Mouse (Mus musculus) kidney, adult 2 months (tissue): ENCODE measurements around the gene Midn. TPM values are rescaled to one million over a fixed set of nuclear protein-coding genes. Genes with fewer than 3 reads are reported as not detected.

Experiments used
- DNase-seq: peaks from one replicate; pipeline ENCODE4 v3.0.0; 2021
- H3K27ac ChIP-seq: fragments of 200-500 bp; 2 replicates; pipeline ENCODE4 v1.5.1; 2012; ENCODE audit warnings: low read depth, low read length, control low read depth, inconsistent platforms; ENCODE audit not compliant: insufficient read depth
- H3K27me3 ChIP-seq: fragments of 200-500 bp; replicated peaks from 2 replicates; pipeline ENCODE4 v1.6.1; 2012; ENCODE audit warnings: mild to moderate bottlenecking, moderate library complexity, low read length, inconsistent platforms; ENCODE audit not compliant: control insufficient read depth, insufficient read depth
- H3K36me3 ChIP-seq: fragments of 200-500 bp; 2 replicates; pipeline ENCODE4 v1.6.1; 2012; ENCODE audit warnings: mild to moderate bottlenecking, moderate library complexity, low read length, inconsistent platforms; ENCODE audit not compliant: control insufficient read depth, insufficient read depth
- H3K4me1 ChIP-seq: fragments of 200-500 bp; 2 replicates; pipeline ENCODE4 v1.6.1; 2011; ENCODE audit warnings: low read length; ENCODE audit not compliant: control insufficient read depth, insufficient read depth
- H3K4me3 ChIP-seq: fragments of 200-500 bp; 2 replicates; pipeline ENCODE4 v1.5.1; 2011; ENCODE audit warnings: mild to moderate bottlenecking, low read depth, low read length, control low read depth; ENCODE audit not compliant: insufficient read depth
- CTCF ChIP-seq: fragments of 200-500 bp; conservative IDR thresholded peaks from 2 replicates; pipeline ENCODE4 v1.5.1; 2011; ENCODE audit warnings: low read depth, mild to moderate bottlenecking, control low read depth, low read length, moderate library complexity, mixed read lengths; ENCODE audit not compliant: insufficient read depth, insufficient read length
- POLR2A ChIP-seq: fragments of 200-500 bp; IDR thresholded peaks from one replicate; pipeline ENCODE4 v1.6.1; 2011; ENCODE audit warnings: low read depth, low read length, control low read depth
- WGBS: fragments of 180-500 bp; shearing (Covaris S2); methylation state at CpG from one replicate; pipeline ENCODE4 v1.1.7; 2018; 5-methylcytosine and 5-hydroxymethylcytosine counted together
- polyA plus RNA-seq: library from polyadenylated mRNA; depleted of rRNA; stranded (reverse); fragments of >200 nt; gene quantifications from 2 replicates; pipeline ENCODE4 v1.2.3, GENCODE M21; 2012; rRNA removed

Gene Midn
- polyA plus RNA-seq, 1 experiment, result 67.0 TPM

DNA sequence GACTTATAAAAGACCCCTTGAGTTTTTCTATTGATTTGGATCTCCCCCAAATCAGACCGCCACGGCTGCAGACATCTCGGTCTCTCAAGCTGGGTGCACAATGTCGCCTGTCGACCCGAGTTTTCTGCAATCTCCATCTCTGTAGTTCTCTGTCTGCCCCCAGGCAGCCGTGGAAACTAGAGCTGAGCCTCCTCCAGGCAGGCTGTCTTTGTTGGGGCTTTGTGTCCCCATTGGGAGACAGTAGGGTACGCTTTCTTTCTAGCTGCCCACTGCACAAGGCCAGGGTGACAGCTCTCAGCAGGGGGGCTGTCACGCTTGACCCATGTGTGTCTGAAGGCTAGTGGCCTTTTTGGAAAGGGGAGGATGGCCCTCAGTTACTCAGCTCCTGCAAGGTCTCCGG lies 59.6 kb downstream of the Midn start:
- H3K4me1 ChIP-seq, result no peaks in the 10 kb centered on the region
- H3K27ac ChIP-seq, result no peak overlapping the region
- no peaks in the 10 kb centered on the region for H3K36me3 ChIP-seq
- H3K4me3 ChIP-seq, result no peak overlapping the region
- no peaks in the 10 kb centered on the region for H3K27me3 ChIP-seq
- no peak for DNase-seq
- 85% methylated on average over 10 of the region's 10 CpGs for WGBS
- TF ChIP-seq CTCF, result no peak
- TF ChIP-seq POLR2A, result no peak

Other genes with a start within 250 kb of the Midn start
- gene Med16, start 239.3 kb upstream of the Midn start, polyA plus RNA-seq, result 57.1 and 75.4 TPM in 2 replicates
- gene Gm26602, start 237.4 kb upstream of the Midn start, polyA plus RNA-seq, result not detected in 2 replicates
- gene Kiss1r, start 231.3 kb upstream of the Midn start, polyA plus RNA-seq, result 5.6 and 9.2 TPM in 2 replicates
- 146 and 154 TPM in 2 replicates for gene R3hdm4, start 227.1 kb upstream of the Midn start, polyA plus RNA-seq
- 6.7 and 8.1 TPM in 2 replicates for gene Arid3a, start 221.2 kb upstream of the Midn start, polyA plus RNA-seq
- gene Wdr18, start 188.1 kb upstream of the Midn start, polyA plus RNA-seq, result 60.4 and 67.5 TPM in 2 replicates
- gene Grin3b, start 177.6 kb upstream of the Midn start, polyA plus RNA-seq, result 1.6 and 2.0 TPM in 2 replicates
- gene Tmem259, start 163.9 kb upstream of the Midn start, polyA plus RNA-seq, result 262 and 316 TPM in 2 replicates
- gene Cnn2, start 159.7 kb upstream of the Midn start, polyA plus RNA-seq, result 52.3 and 55.5 TPM in 2 replicates
- 10.6 and 11.8 TPM in 2 replicates for gene Abca7, start 151.8 kb upstream of the Midn start, polyA plus RNA-seq
- 9.6 and 25.5 TPM in 2 replicates for gene Arhgap45, start 131.6 kb upstream of the Midn start, polyA plus RNA-seq
- 230 and 235 TPM in 2 replicates for gene Polr2e, start 108.5 kb upstream of the Midn start, polyA plus RNA-seq
- gene Gpx4, start 101.1 kb upstream of the Midn start, polyA plus RNA-seq, result 1,431 and 1,557 TPM in 2 replicates
- gene Sbno2, start 42.7 kb upstream of the Midn start, polyA plus RNA-seq, result 27.7 and 30.8 TPM in 2 replicates
- gene Stk11, start 32.5 kb upstream of the Midn start, polyA plus RNA-seq, result 114 and 117 TPM in 2 replicates
- 1,948 and 2,036 TPM in 2 replicates for gene Atp5d, start 9.6 kb upstream of the Midn start, polyA plus RNA-seq
- 8.1 and 8.7 TPM in 2 replicates for gene Cbarp, start 7.4 kb upstream of the Midn start, polyA plus RNA-seq
- gene Cirbp, start 17.7 kb downstream of the Midn start, polyA plus RNA-seq, result 86.7 and 87.8 TPM in 2 replicates
- 7.9 and 11.2 TPM in 2 replicates for gene 1600002K03Rik, start 24.7 kb downstream of the Midn start, polyA plus RNA-seq
- gene Efna2, start 31.2 kb downstream of the Midn start, polyA plus RNA-seq, result 1.5 TPM in 2 replicates
- 25.6 and 30.4 TPM in 2 replicates for gene Mum1, start 78.2 kb downstream of the Midn start, polyA plus RNA-seq
- gene Ndufs7, start 100.8 kb downstream of the Midn start, polyA plus RNA-seq, result 1,001 and 1,041 TPM in 2 replicates
- 66.7 and 68.4 TPM in 2 replicates for gene Gamt, start 112.7 kb downstream of the Midn start, polyA plus RNA-seq
- gene Dazap1, start 113.2 kb downstream of the Midn start, polyA plus RNA-seq, result 45.6 and 49.1 TPM in 2 replicates
- 1,371 and 1,777 TPM in 2 replicates for gene Rps15, start 144.2 kb downstream of the Midn start, polyA plus RNA-seq
- 0.74 and 0.95 TPM in 2 replicates for gene Apc2, start 147.7 kb downstream of the Midn start, polyA plus RNA-seq
- gene 2310011J03Rik, start 172.3 kb downstream of the Midn start, polyA plus RNA-seq, result 47.8 and 52.5 TPM in 2 replicates
- gene Pcsk4, start 181.2 kb downstream of the Midn start, polyA plus RNA-seq, result 9.1 and 12.2 TPM in 2 replicates
- gene Reep6, start 181.7 kb downstream of the Midn start, polyA plus RNA-seq, result 24.7 and 25.1 TPM in 2 replicates
- 5.5 and 7.4 TPM in 2 replicates for gene Adamtsl5, start 200.1 kb downstream of the Midn start, polyA plus RNA-seq
- gene Plk5, start 208.2 kb downstream of the Midn start, polyA plus RNA-seq, result 1.8 and 2.0 TPM in 2 replicates
- 7.9 and 11.9 TPM in 2 replicates for gene Mex3d, start 239.4 kb downstream of the Midn start, polyA plus RNA-seq